8 mouse cellular contexts compared by ENCODE assay signal in the genomic region with DNA sequence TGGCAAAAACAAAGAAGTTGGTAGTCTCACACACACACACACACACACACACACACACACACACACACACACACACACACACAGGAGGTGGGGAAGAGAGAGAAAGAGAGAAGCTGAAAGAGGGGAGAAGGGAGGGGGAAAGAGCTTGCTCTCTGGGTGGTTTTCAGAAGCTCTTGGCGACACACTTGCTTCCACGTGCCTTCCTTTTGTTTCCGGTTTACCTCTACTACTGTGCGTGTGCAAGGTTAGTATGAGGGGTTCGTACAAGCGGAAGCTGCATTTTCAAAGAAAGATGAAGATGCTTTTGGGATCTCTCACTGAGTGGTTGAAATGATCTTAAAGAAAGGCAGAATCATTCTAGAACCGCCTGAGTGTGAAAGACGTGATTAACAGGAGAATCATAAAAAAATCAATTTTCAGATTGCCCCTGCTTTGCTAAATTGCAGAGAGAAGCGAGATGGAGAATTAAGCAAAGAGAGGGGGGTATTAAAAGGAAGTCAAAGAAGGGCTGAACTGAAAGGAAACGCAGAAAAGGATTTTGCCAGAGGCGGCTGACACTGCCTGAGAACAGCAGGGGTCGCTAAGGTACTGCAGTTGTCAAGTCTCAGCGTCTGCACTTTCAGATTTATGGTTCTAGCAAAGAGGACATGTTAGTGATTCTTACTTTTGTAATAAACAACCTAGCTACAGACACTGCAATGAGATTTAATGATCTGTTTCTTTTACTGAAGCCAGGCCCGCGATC.
A peak's percentile ranks its signal among the peaks of the same experiment; 100 is the strongest.
DNase-seq lines count a peak whose midpoint lies in the region; ATAC-seq lines count a peak whose summit lies in the region.

No protein-coding gene starts in this region.

- WGBS in hindbrain, embryonic 12.5 days: 14% methylated on average over 15 of the region's 15 CpGs

- no peaks in the 10 kb centered on the region for H3K36me3 ChIP-seq in hindbrain, embryonic 12.5 days

- no peaks in the 10 kb centered on the region for H3K4me1 ChIP-seq in hindbrain, embryonic 12.5 days

- peak; percentile 62 for DNase-seq in ES-CJ7 (ENCODE audit: low read depth, low spot score)
- peak; percentile 45 for DNase-seq in adrenal gland, postnatal 36 days
- peak; percentile 11 for DNase-seq in fibroblast of lung, adult 2 months (ENCODE audit: low read depth)
- peak; percentile 52 for DNase-seq in layer of hippocampus, adult 9-11 months
- peak; percentile 0 for DNase-seq in lung, postnatal 25 days (ENCODE audit: low spot score)
- DNase-seq in right cerebral cortex, postnatal 25 days: peak; percentile 63

- peak overlapping the region; percentile 31 for H3K4me2 ChIP-seq in hindbrain, embryonic 12.5 days (replicated peaks)

- peak overlapping the region; percentile 52 for H3K27ac ChIP-seq in hindbrain, embryonic 12.5 days

- no peaks in the 10 kb centered on the region for H3K9me3 ChIP-seq in hindbrain, embryonic 12.5 days (replicated peaks)

- ATAC-seq in hindbrain, embryonic 12.5 days (ENCODE audit: low FRiP score): peak; percentile 63
- no peak for ATAC-seq in erythroid progenitor cell, adult 5-6 weeks (replicated peaks; ENCODE audit: low FRiP score, poor library complexity, severe bottlenecking)

- H3K4me3 ChIP-seq in hindbrain, embryonic 12.5 days: no peak overlapping the region

- no peaks in the 10 kb centered on the region for H3K27me3 ChIP-seq in hindbrain, embryonic 12.5 days

- H3K9ac ChIP-seq in hindbrain, embryonic 12.5 days: no peak overlapping the region

Comparison
In these comparisons a context has a peak if more than half of its experiments do, and no peak if none do; other contexts are left out.
1. DNase-seq: peak in every context shown above with its lines; median percentile 63 in right cerebral cortex, postnatal 25 days; 62 in ES-CJ7; 52 in layer of hippocampus, adult 9-11 months; 45 in adrenal gland, postnatal 36 days; 11 in fibroblast of lung, adult 2 months; 0 in lung, postnatal 25 days.